Mouse (Mus musculus) v-Abl transformed pro-B cells (cell line): ENCODE data around the gene Cyp4f14.
"Not testable (repeated sequence)": the region's sequence is repeated elsewhere in the genome, so short reads cannot be mapped to it uniquely, and the experiment has no call there.

Experiments
- in situ Hi-C, 2 experiments: fragments of 400-800 bp; cut with MboI; formaldehyde crosslinking; loops; one replicate each; pipeline ENCODE4 v1.15.1; 2025; ENCODE audit not compliant: unreplicated experiment in 2 of 2

Cyp4f14 gene

GRCm38 (mm10) chr17:32893901-32894300 lies 23.2 kb downstream of the Cyp4f14 start:
- in situ Hi-C loops, result no loop called here

GRCm38 (mm10) chr17:32891239-32892180 lies 25.6 kb downstream of the Cyp4f14 start, which contains the start of gene Zfp870:
Gene Zfp870 (minus strand): TSS chr17:32891642.
- in situ Hi-C loops, result no loop called here

- in situ Hi-C loops, result no loop called here
Observed at GRCm38 (mm10) chr17:32890852-32891238, 26.3 kb downstream of the Cyp4f14 start.

GRCm38 (mm10) chr17:32889611-32890010 lies 27.5 kb downstream of the Cyp4f14 start:
- in situ Hi-C loops, result no loop called here

- in situ Hi-C loops, result no loop called here
Observed at GRCm38 (mm10) chr17:32880320-32881218, 36.6 kb downstream of the Cyp4f14 start.

GRCm38 (mm10) chr17:32878773-32879172 lies 38.4 kb downstream of the Cyp4f14 start:
- in situ Hi-C loops, result no loop called here

GRCm38 (mm10) chr17:32877471-32878171 lies 39.5 kb downstream of the Cyp4f14 start:
- in situ Hi-C loops, result no loop called here

- in situ Hi-C loops, result no loop called here
Observed at GRCm38 (mm10) chr17:32872696-32873095, 44.4 kb downstream of the Cyp4f14 start.

- in situ Hi-C loops, result no loop called here
Observed at GRCm38 (mm10) chr17:32872091-32872490, 45.1 kb downstream of the Cyp4f14 start.

GRCm38 (mm10) chr17:32871483-32871882 lies 45.7 kb downstream of the Cyp4f14 start:
- in situ Hi-C loops, result no loop called here

GRCm38 (mm10) chr17:32867266-32867665 lies 49.9 kb downstream of the Cyp4f14 start:
- in situ Hi-C loops, result not testable (repeated sequence)

GRCm38 (mm10) chr17:32856713-32857112 lies 60.4 kb downstream of the Cyp4f14 start:
- in situ Hi-C loops, result not testable (repeated sequence)
